Mouse (Mus musculus) mature B cell (primary cell): ENCODE results near the gene Map2k7.

ENCODE experiments used
- in situ Hi-C: fragments of 300-500 bp; cut with MboI; formaldehyde crosslinking; loops from 2 replicates; pipeline ENCODE4 v1.14.3; 2019

Gene Map2k7

DNA sequence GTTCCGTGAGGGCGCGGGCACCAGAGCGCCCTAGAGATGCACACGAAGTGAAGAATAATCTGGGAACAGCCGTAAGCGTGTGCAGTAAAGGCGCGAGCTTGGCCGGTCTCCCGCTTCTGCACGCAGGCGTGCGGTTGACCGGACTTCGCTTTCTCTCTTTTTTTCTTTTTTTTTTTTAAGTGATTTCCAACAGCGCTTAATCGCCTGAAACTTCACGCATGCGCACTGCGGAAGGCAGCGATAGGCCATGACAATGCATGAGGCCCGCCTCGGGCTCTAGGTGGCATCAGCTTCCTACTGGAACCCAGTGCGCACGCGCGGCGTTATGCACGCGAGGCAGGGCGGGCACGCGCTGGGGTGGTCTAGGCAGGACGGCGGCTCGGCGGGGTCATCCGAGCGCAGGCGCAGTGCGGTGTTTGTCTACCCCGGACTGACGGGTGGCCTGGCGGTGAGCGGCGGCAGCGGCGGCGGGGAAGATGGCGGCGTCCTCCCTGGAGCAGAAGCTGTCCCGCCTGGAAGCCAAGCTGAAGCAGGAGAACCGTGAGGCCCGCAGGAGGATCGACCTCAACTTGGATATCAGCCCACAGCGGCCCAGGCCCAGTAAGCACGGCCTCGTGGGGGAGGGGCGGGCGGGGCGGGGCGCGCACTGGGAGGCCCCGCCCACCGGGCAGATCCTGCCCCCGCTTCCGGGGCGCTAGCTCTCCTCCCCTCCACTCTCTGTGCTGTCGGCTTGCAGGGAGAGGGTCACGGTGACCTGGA lies at the start of gene Map2k7, which contains the start of gene Gm49320:
TSS of gene Map2k7 (plus strand) at position 307 of the 759 bp plus-strand sequence.
TSS of gene Gm49320 (plus strand) at position 432 of the 759 bp plus-strand sequence.
- in situ Hi-C loops = no loop called here

- in situ Hi-C loops = no loop called here
These were observed 49.4 kb upstream of the Map2k7 start for GRCm38 (mm10) chr8:4189031-4189722.

- in situ Hi-C loops = no loop called here
These were observed 46.2 kb upstream of the Map2k7 start for GRCm38 (mm10) chr8:4192305-4192704.

DNA sequence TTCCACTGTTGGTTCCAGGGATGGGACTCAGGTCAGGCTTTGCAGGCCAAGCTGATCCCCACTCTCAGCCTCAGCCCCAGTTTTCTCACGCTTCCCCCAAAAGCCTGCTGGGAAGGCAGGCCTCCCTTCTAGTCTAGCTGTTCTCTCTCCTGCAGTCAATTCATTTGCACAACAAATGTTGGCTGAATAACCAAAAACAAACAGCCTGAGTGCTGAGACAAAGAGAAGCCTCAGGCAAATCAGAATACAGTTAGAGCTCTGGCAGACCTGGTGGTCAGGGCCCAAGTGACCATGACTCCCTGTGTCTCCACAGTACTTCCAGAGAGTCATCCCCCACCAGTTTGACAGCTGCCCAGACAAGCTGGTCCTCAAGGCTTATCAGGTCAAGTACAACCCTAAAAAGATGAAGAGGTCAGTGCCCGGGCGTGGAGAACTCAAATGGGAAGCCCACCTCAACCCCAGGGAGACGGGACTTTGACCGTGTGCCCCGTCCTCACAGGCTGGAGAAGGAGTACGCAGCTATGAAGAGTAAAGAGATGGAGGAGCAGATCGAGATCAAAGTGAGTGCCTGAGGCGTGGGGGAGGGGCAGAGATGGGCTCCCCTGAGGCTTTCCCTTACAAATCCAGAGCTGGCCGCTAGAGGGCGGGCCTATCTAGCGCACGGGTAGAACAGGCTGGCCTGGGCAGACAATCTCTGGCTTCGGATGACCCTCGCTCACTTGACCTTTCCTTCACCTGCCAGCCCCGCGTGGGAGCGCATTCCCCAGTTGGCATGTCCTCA lies 45.5 kb upstream of the Map2k7 start:
- in situ Hi-C loops = no loop called here

DNA sequence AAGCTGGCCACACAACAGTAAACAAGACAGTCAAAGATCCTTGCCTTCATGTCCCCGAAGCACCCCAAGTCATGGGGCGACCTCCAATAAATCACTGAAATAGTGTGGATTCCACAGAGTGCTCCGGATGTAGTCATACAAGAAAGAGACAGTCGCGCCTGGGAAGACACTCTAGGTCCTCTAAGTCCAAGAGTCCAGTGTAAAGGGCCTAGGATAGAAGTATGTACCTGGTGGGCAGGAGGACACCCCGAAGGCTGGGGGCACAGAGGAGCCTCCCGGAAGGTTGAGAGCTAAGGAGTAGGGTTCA lies 45.0 kb upstream of the Map2k7 start:
- in situ Hi-C loops = no loop called here

- in situ Hi-C loops = no loop called here
These were observed 37.2 kb upstream of the Map2k7 start for GRCm38 (mm10) chr8:4201321-4201720.

- in situ Hi-C loops = no loop called here
These were observed 33.1 kb upstream of the Map2k7 start for GRCm38 (mm10) chr8:4205246-4206123.

DNA sequence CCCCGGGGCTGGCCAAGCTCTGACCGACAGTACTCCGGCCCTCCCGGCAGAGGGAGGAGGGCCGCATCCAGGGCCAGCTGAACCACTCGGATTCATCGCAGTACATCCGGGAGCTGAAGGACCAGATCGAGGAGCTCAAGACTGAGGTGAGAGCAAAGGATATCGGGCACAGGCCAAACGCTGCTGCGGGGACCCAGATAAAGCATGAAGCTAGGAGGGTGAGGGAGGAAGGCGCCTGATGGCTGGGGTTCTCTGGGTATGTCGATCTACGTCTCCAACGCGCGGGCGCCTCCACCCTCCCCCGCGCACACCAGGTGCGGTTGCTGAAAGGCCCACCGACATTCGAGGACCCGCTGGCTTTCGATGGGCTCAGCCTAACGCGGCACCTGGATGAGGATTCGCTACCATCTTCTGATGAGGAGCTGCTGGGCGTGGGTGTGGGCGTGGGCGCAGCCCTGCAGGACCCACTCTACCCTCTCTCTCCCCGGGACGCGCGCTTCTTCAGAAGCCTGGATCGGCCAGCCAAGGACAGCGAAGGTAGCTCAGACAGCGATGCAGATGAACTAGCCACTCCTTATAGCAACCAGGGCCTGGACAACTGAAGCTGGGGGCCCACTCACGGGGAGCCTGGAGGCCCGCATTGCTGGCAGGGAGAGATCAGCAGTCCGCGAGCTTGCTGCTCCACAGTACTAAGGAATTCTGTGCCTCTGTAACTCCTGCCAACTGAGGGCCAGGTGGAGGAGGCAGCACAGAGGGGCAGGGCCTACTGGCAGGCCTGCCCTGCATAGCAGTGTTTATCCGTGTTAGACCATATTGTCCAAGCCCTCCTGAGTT lies 32.1 kb upstream of the Map2k7 start:
- in situ Hi-C loops = no loop called here

DNA sequence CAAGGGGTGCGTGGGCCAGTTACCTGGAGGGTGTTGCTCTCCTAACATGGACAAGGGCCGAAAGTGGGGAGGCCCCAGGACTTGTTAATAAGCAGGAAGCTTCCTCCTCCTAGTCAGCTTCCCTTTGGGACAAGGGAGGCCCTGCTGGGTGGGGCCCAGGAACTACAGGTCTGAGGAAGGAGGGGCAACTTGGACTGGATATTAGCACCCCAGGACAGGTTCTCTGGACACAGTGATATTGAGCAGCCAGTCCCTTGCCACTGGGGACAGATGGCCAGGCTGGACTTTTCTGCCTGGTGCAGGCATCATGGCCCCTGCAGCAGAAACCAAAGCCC lies 31.6 kb upstream of the Map2k7 start:
- in situ Hi-C loops = no loop called here

GRCm38 (mm10) chr8:4211097-4211496 lies 27.4 kb upstream of the Map2k7 start:
- in situ Hi-C loops = no loop called here

DNA sequence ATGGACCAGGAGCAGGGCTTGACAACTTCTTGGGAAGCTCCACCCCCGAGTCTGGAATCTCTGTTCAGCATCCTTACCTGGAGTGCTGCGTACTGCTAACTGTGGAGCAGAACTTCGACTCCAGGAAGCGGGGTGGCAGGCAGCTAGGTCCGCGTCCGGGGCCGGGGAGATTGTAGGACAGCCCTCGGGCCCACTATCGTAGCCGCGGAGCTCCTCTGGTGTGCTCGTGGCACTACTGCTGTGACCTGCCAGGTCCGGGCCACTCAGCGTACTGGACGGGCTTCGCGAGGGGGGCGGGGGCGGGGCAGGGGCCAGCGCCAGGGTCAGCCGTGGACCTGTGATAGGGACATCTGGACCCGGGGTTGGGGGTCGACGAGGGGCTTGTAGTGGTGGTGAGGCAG lies 25.7 kb upstream of the Map2k7 start:
- in situ Hi-C loops = no loop called here

- in situ Hi-C loops = no loop called here
These were observed 25.1 kb upstream of the Map2k7 start for GRCm38 (mm10) chr8:4213210-4214005.

GRCm38 (mm10) chr8:4214006-4214980 lies 24.2 kb upstream of the Map2k7 start:
- in situ Hi-C loops = no loop called here

DNA sequence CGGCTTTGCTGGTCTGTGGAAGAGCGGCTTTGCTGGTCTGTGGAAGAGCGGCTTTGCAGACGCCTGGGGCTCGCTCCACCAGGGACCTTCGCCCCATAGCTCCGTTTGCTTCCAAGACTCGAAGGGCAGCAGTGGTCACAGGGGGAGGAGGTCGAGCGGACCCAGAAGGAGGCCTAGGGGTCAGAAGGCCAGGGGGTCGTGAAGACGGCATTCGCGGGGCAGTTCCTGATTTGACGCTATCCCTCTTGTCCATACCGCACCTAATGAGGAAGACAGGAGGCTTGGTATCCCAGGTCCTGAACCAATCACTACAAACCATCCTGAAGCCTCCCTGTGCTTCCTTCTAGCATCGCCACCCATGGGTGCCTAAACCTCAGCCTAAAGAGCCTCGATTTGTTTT lies 22.2 kb upstream of the Map2k7 start:
- in situ Hi-C loops = no loop called here

DNA sequence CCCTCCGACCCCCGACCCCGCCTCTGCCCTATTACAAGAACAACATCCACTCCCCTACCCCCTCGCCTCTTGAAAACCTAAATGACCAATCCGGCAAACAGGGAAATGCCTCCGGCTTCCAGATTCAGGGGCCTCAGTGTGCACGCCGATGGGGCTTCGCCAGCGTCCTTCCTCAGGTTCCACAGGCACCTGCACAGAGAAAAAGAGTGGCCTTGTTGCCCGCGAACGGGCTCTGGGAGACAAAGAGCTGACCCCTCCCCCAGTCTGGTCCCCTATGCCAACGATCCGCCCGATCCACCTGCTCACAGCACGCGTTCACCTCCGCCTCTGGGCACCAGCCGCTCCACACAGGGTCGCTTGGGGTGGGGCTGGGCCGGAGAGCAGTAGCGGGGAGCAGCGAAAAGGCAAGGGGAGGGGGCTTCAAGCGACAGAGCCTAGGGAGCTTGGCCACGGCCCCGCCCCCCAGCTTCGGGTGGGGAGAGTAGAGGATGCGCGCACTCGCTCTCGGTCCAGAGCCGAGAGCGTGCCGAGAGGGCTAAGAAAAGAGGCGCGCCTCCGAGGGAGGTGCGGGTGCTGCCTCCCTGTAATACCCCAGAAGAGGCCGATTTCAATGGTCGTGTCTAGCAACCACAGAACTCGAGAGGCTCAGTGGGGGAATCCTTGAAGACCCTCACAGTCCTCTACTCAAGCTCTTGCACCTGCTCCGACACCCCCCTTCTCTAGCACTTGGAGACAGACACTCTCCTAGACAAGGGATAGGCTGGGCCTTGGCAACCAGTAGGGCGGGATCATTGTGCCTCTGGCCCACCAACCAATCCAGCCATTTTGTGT lies 21.5 kb upstream of the Map2k7 start, which contains the start of gene Prr36:
TSS of gene Prr36 (minus strand) at position 669 of the 831 bp plus-strand sequence.
- in situ Hi-C loops = no loop called here

DNA sequence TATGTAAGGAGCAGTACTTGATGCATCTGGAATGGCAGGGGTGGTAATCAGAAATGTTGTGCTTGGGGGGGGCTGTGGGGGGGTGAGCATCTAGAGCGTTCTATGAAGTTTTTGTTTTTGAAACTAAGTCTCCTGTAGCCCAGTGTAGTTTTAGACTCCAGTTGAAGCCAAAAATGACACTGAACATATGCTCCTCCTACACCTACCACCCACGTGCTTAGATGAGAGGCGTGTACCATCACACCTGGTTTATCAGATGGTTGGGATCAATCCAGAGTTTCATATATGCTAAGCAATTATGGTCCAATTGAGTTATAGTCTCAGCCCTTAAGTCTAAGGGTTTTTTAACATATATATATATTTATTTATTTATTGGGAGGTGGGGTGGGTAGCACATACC lies 18.9 kb upstream of the Map2k7 start:
- in situ Hi-C loops = no loop called here

DNA sequence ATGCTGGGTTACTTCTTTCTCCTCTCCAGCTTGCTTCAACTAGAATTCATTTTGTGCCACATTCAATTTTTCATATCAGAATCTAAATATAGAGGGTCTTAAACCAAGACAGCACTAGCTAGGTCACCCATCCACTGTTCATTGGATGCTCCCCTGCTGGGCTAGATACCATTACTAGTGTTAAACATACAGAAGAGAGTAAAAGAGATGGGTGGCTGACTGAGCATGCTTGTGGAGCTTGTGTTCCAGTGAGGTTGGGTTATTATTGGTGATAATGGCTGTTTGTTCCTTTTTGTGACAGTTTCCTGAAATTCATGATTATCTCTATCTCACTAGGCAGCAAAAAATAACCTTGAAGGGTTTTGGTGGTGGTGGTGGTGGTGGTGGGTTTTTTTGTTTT lies 16.5 kb upstream of the Map2k7 start:
- in situ Hi-C loops = no loop called here

- in situ Hi-C loops = no loop called here
These were observed 12.2 kb upstream of the Map2k7 start for GRCm38 (mm10) chr8:4226323-4226722.
